Mouse (Mus musculus): Measurements from ENCODE around the gene Limd1.

The Limd1 gene

GRCm38 (mm10) chr9:123478586-123479195, at the start of gene Limd1:
Limd1 (plus strand) TSS chr9:123478706.
- no peak for TF ChIP-seq GATA4 (IDR thresholded peaks at IDR 0.05; ENCODE audit: insufficient replicate concordance, low read length)

GRCm38 (mm10) chr9:123429863-123430262, 48.6 kb upstream of the Limd1 start:
- no peak for TF ChIP-seq GATA4 (IDR thresholded peaks at IDR 0.05; ENCODE audit: insufficient replicate concordance, low read length)

GRCm38 (mm10) chr9:123430973-123431372, 47.5 kb upstream of the Limd1 start:
- no peak for TF ChIP-seq GATA4 (IDR thresholded peaks at IDR 0.05; ENCODE audit: insufficient replicate concordance, low read length)

GRCm38 (mm10) chr9:123438223-123438622, 40.3 kb upstream of the Limd1 start:
- no peak for TF ChIP-seq GATA4 (IDR thresholded peaks at IDR 0.05; ENCODE audit: insufficient replicate concordance, low read length)

- TF ChIP-seq GATA4 (IDR thresholded peaks at IDR 0.05; ENCODE audit: insufficient replicate concordance, low read length), result no peak
Measured at GRCm38 (mm10) chr9:123440230-123441058, 38.1 kb upstream of the Limd1 start.

- no peak for TF ChIP-seq GATA4 (IDR thresholded peaks at IDR 0.05; ENCODE audit: insufficient replicate concordance, low read length)
Measured at GRCm38 (mm10) chr9:123448594-123448993, 29.9 kb upstream of the Limd1 start.

GRCm38 (mm10) chr9:123450174-123450573, 28.3 kb upstream of the Limd1 start:
- no peak for TF ChIP-seq GATA4 (IDR thresholded peaks at IDR 0.05; ENCODE audit: insufficient replicate concordance, low read length)

GRCm38 (mm10) chr9:123451772-123452171, 26.7 kb upstream of the Limd1 start:
- TF ChIP-seq GATA4 (IDR thresholded peaks at IDR 0.05; ENCODE audit: insufficient replicate concordance, low read length), result no peak

- no peak for TF ChIP-seq GATA4 (IDR thresholded peaks at IDR 0.05; ENCODE audit: insufficient replicate concordance, low read length)
Measured at GRCm38 (mm10) chr9:123456634-123457602, 21.6 kb upstream of the Limd1 start.

- TF ChIP-seq GATA4 (IDR thresholded peaks at IDR 0.05; ENCODE audit: insufficient replicate concordance, low read length), result peak; percentile 60; the same call in 1 of the 2 replicates
Measured at GRCm38 (mm10) chr9:123457603-123458002, 20.9 kb upstream of the Limd1 start.

- TF ChIP-seq GATA4 (IDR thresholded peaks at IDR 0.05; ENCODE audit: insufficient replicate concordance, low read length), result no peak
Measured at GRCm38 (mm10) chr9:123467141-123467620, 11.3 kb upstream of the Limd1 start.

GRCm38 (mm10) chr9:123468406-123469085, 10.0 kb upstream of the Limd1 start:
- TF ChIP-seq GATA4 (IDR thresholded peaks at IDR 0.05; ENCODE audit: insufficient replicate concordance, low read length), result no peak

GRCm38 (mm10) chr9:123469087-123469486, 9.4 kb upstream of the Limd1 start:
- TF ChIP-seq GATA4 (IDR thresholded peaks at IDR 0.05; ENCODE audit: insufficient replicate concordance, low read length), result no peak

- TF ChIP-seq GATA4 (IDR thresholded peaks at IDR 0.05; ENCODE audit: insufficient replicate concordance, low read length), result no peak
Measured at GRCm38 (mm10) chr9:123473377-123473776, 5.1 kb upstream of the Limd1 start.

- TF ChIP-seq GATA4 (IDR thresholded peaks at IDR 0.05; ENCODE audit: insufficient replicate concordance, low read length), result no peak
Measured at GRCm38 (mm10) chr9:123475569-123475968, 2.9 kb upstream of the Limd1 start.

Data from liver, adult (tissue).